Mouse (Mus musculus) brain, embryonic 18.5 days (tissue): Measurements from ENCODE around the gene Rpl36a-ps1.

Source experiments
- DNase-seq: peaks from one replicate; pipeline ENCODE4 v3.0.0-alpha.2; 2012; ENCODE audit warnings: low read depth, low spot score

Gene Rpl36a-ps1

DNA sequence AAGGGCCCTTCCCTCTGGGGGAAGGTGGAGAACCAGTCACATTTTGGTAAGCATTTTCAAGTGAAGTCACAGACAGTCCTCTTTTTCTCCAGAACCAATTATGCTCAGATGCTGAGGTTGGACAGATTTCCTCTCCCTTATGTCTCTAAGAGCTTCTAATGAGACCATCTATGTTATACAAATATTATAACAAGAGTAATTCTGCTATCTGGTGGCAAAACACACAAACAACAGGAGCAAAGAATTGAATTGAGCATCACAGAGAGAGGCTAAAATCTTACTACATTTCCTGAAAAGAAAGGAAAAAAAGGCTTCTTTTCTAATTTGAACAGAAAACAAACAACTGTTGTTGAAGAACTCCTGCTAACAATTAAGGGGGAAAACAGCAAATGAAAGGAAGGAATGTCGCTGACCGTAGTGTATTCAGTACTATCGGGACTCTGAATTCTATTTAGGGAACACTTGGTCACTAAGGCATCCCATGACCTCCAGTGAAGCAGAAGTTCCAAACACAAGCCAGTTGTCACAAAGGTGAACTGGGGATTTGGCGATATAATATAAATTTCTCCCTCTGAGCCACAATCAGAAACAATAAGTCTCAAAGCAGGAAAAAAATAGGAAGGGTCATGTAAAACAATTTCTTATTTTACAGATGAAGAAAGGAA, 42.4 kb downstream of the Rpl36a-ps1 start:
- DNase-seq = no peak
